In the genomic region with DNA sequence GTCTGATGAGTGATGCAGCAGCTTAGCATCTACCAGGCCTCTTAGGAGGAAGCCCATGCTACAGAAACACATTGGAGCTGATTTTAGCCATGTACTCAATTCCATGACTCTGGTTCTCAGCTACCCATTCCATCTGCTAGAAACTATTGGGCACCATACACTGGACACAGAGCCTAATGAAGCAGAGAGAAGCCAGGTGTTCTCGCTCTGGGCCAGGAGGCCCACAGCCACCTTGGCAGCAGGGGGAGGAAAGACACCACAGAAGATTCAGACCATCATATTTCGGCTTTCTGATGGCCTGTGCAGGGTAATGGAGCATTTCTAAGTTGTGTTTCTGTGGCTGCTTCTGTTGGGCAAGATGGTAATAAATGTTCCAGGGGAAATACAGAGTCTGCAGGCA, we compare ENCODE assay signal across 14 mouse cellular contexts.
"Had no signal": no experiment of that assay in that cellular context is flagged by ENCODE, and none has a peak within 500 bp of the region (broad histone marks: within the 10 kb centered on the region; RNA-seq: fewer than 3 reads in every experiment).

No protein-coding gene starts in this region.

- H3K27ac ChIP-seq: layer of hippocampus, adult 2 months; limb, embryonic 10.5 days; liver, embryonic 15.5 days; midbrain, embryonic 10.5 days; neural tube, embryonic 15.5 days; stomach, postnatal 0 days had no signal

- DNase-seq: kidney, postnatal 36 days; lung, adult 2 months; lung, postnatal 4 days; midbrain, embryonic 14.5 days; right cerebral cortex, adult 18-20 months had no signal

- H3K4me3 ChIP-seq: layer of hippocampus, adult 2 months; limb, embryonic 10.5 days; liver, embryonic 15.5 days; midbrain, embryonic 10.5 days; myocyte; neural tube, embryonic 15.5 days had no signal

- H3K27me3 ChIP-seq: liver, embryonic 15.5 days; neural tube, embryonic 15.5 days had no signal

- H3K4me2 ChIP-seq: liver, embryonic 11.5 days; liver, embryonic 15.5 days; neural tube, embryonic 15.5 days had no signal

- ATAC-seq: lung, postnatal 0 days had no signal

- H3K9ac ChIP-seq: liver, embryonic 15.5 days; neural tube, embryonic 15.5 days had no signal

- H3K4me1 ChIP-seq: limb, embryonic 10.5 days; liver, embryonic 15.5 days; midbrain, embryonic 10.5 days; neural tube, embryonic 15.5 days had no signal

- H3K9me3 ChIP-seq: limb, embryonic 10.5 days; liver, embryonic 15.5 days; midbrain, embryonic 10.5 days; neural tube, embryonic 15.5 days had no signal

- H3K36me3 ChIP-seq: limb, embryonic 10.5 days; liver, embryonic 15.5 days; midbrain, embryonic 10.5 days; neural tube, embryonic 15.5 days had no signal
